Mouse (Mus musculus) CH12.LX (cell line): ENCODE measurements at regions not wholly inside any gene's neighbourhood (a gene's known extent, or its start where the extent isn't known, plus 50 kb on each side); places are given as distances from the start of the nearest gene placed in this dataset.

Experiments used
- CTCF ChIP-seq, 2 experiments: IDR thresholded peaks in 1 of 2; conservative IDR thresholded peaks in 1 of 2; 2 replicates each; pipeline ENCODE4 v1.5.1; 2011 to 2012; ENCODE audit warnings: low read depth in 2 of 2, low read length in 2 of 2, improper control_type of control experiment in 1 of 2, inconsistent platforms in 1 of 2, mild to moderate bottlenecking in 1 of 2, moderate library complexity in 1 of 2
- EP300 ChIP-seq: IDR thresholded peaks from 2 replicates; pipeline ENCODE4 v1.6.1; 2011; ENCODE audit warnings: low read length, improper control_type of control experiment
- TCF12 ChIP-seq: IDR thresholded peaks from 2 replicates; pipeline ENCODE4 v1.6.1; 2014; ENCODE audit warnings: low read depth, mild to moderate bottlenecking, inconsistent platforms, low read length, improper control_type of control experiment

GRCm38 (mm10) chr17:93355238-93355637 is 156.4 kb downstream of the Adcyap1 start:
- TF ChIP-seq CTCF (conservative IDR thresholded peaks at IDR 0.05 in 1 of 2, IDR thresholded peaks at IDR 0.05 in 1 of 2; ENCODE audit: low read depth in 2 of 2, low read length in 2 of 2) (no peak), EP300 (no peak), TCF12 (no peak)
